Mouse (Mus musculus): ENCODE results near the gene Nfkbib. TPM values are rescaled to one million over a fixed set of nuclear protein-coding genes. Genes with fewer than 3 reads are reported as not detected.

Nfkbib gene
- polyA plus RNA-seq, 1 experiment from 2014 or later, result 38.7 TPM

DNA sequence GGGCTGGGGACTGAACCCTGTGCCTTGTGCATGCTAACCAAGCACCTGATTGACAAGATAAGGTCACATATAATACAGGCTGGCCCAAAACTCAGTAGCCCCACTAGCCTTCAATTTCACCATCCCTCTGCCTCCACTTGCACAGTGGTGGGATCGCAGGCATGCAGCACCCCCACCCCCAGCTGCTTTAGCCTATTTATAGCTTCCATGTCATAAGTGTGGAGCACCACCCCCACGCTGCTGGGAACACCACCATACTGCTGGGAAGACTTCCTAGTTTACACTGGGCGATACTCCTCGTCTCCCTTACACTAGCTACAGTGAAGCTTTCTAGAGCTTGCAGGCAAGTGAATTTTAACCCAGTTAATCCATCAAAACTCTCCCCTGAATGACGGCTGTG is 52.6 kb downstream of the Nfkbib start:
- H3K9ac ChIP-seq, result no peak overlapping the region

DNA sequence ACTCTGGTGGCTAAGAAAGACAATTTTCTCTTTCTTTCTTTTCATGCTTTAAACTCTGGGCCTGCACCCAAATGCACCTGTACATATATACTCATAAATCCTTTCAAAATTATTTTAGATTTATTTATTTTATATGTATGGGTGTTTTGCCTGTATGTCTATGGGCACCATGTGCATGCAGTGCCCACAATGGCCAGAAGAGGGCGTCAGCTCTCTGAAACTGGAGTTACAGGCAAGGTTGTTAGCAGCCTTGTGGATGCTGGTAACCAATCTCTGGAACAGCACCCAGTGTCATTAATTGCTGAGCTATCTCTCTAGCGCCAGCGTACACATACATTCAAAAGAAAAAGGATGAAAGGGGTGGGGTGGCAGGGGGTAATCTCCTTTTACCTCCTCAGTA is 56.4 kb downstream of the Nfkbib start:
- Histone ChIP-seq H3K9ac (no peak overlapping the region), H3K9me3 (no peaks in the 10 kb centered on the region), H3K4me2 (no peak overlapping the region), H3K4me1 (no peaks in the 10 kb centered on the region), H3K27ac (no peak overlapping the region), H3K36me3 (no peaks in the 10 kb centered on the region), H3K4me3 (replicated peaks) (no peak overlapping the region), H3K27me3 (replicated peaks) (no peaks in the 10 kb centered on the region)
- ATAC-seq (ENCODE audit: insufficient read depth, low FRiP score, low read depth), result no peak
- 67% methylated on average over 3 of the region's 3 CpGs for WGBS

More for the DNA sequence above, 52.6 kb downstream of the Nfkbib start:
- Histone ChIP-seq H3K4me3 (replicated peaks) (no peak overlapping the region), H3K27ac (no peak overlapping the region), H3K4me2 (no peak overlapping the region), H3K9me3 (no peaks in the 10 kb centered on the region), H3K36me3 (no peaks in the 10 kb centered on the region), H3K27me3 (replicated peaks) (no peaks in the 10 kb centered on the region), H3K4me1 (peaks cover 4% of the 10 kb centered on the region; the same call in 1 of the 2 replicates)
- 73% methylated on average over 5 of the region's 5 CpGs for WGBS
- ATAC-seq (ENCODE audit: insufficient read depth, low FRiP score, low read depth), result no peak

GRCm38 (mm10) chr7:28709454-28709853 is 57.9 kb downstream of the Nfkbib start:
- Histone ChIP-seq H3K9ac (no peak overlapping the region), H3K36me3 (no peaks in the 10 kb centered on the region), H3K4me3 (replicated peaks) (no peak overlapping the region), H3K27me3 (replicated peaks) (no peaks in the 10 kb centered on the region), H3K4me2 (no peak overlapping the region), H3K27ac (no peak overlapping the region), H3K9me3 (no peaks in the 10 kb centered on the region), H3K4me1 (no peaks in the 10 kb centered on the region)
- no peak for ATAC-seq (ENCODE audit: insufficient read depth, low FRiP score, low read depth)

Other genes starting within 250 kb of the Nfkbib start
- not detected in 2 replicates for gene Ifnl3, start 244.7 kb downstream of the Nfkbib start, polyA plus RNA-seq (2015; fragmentation: Nextera tagmentation; extraction: Ambion mirVana)
- gene Sycn, start 226.6 kb downstream of the Nfkbib start, polyA plus RNA-seq (2015; fragmentation: Nextera tagmentation; extraction: Ambion mirVana), result 103 and 114 TPM in 2 replicates
- gene Nccrp1, start 220.3 kb downstream of the Nfkbib start, polyA plus RNA-seq (2015; fragmentation: Nextera tagmentation; extraction: Ambion mirVana), result 2.4 and 6.1 TPM in 2 replicates
- gene Samd4b, start 169.4 kb downstream of the Nfkbib start, polyA plus RNA-seq (2015; fragmentation: Nextera tagmentation; extraction: Ambion mirVana), result 18.5 and 22.1 TPM in 2 replicates
- gene Pak4, start 169.3 kb downstream of the Nfkbib start, polyA plus RNA-seq (2015; fragmentation: Nextera tagmentation; extraction: Ambion mirVana), result 50.2 and 56.0 TPM in 2 replicates
- gene Acp7, start 136.2 kb downstream of the Nfkbib start, polyA plus RNA-seq (2015; fragmentation: Nextera tagmentation; extraction: Ambion mirVana), result 0.08 TPM in 1 of 2 replicates, not detected in the other
- 4.3 and 4.8 TPM in 2 replicates for gene Fbxo27, start 74.7 kb downstream of the Nfkbib start, polyA plus RNA-seq (2015; fragmentation: Nextera tagmentation; extraction: Ambion mirVana)
- 8.0 and 8.9 TPM in 2 replicates for gene Fbxo17, start 50.7 kb downstream of the Nfkbib start, polyA plus RNA-seq (2015; fragmentation: Nextera tagmentation; extraction: Ambion mirVana)
- gene Mrps12, start 25.7 kb downstream of the Nfkbib start, polyA plus RNA-seq (2015; fragmentation: Nextera tagmentation; extraction: Ambion mirVana), result 138 and 143 TPM in 2 replicates
- 20.8 and 26.2 TPM in 2 replicates for gene Sars2, start 25.5 kb downstream of the Nfkbib start, polyA plus RNA-seq (2015; fragmentation: Nextera tagmentation; extraction: Ambion mirVana)
- gene Ccer2, start 11.3 kb downstream of the Nfkbib start, polyA plus RNA-seq (2015; fragmentation: Nextera tagmentation; extraction: Ambion mirVana), result 0.19 TPM in 1 of 2 replicates, not detected in the other
- 56.9 and 57.8 TPM in 2 replicates for gene Sirt2, start 777 bp downstream of the Nfkbib start, polyA plus RNA-seq (2015; fragmentation: Nextera tagmentation; extraction: Ambion mirVana)
- gene Rinl, start 21.5 kb upstream of the Nfkbib start, polyA plus RNA-seq (2015; fragmentation: Nextera tagmentation; extraction: Ambion mirVana), result 6.2 and 6.6 TPM in 2 replicates
- gene Hnrnpl, start 41.0 kb upstream of the Nfkbib start, polyA plus RNA-seq (2015; fragmentation: Nextera tagmentation; extraction: Ambion mirVana), result 239 and 240 TPM in 2 replicates
- gene Ech1, start 57.7 kb upstream of the Nfkbib start, polyA plus RNA-seq (2015; fragmentation: Nextera tagmentation; extraction: Ambion mirVana), result 175 and 195 TPM in 2 replicates
- gene Lgals4, start 66.3 kb upstream of the Nfkbib start, polyA plus RNA-seq (2015; fragmentation: Nextera tagmentation; extraction: Ambion mirVana), result 340 and 467 TPM in 2 replicates
- 2.2 TPM in 2 replicates for gene Lgals7, start 96.3 kb upstream of the Nfkbib start, polyA plus RNA-seq (2015; fragmentation: Nextera tagmentation; extraction: Ambion mirVana)
- 0.34 and 0.45 TPM in 2 replicates for gene Capn12, start 113.9 kb upstream of the Nfkbib start, polyA plus RNA-seq (2015; fragmentation: Nextera tagmentation; extraction: Ambion mirVana)
- gene Actn4, start 194.8 kb upstream of the Nfkbib start, polyA plus RNA-seq (2015; fragmentation: Nextera tagmentation; extraction: Ambion mirVana), result 319 and 341 TPM in 2 replicates
- 370 and 373 TPM in 2 replicates for gene Eif3k, start 214.4 kb upstream of the Nfkbib start, polyA plus RNA-seq (2015; fragmentation: Nextera tagmentation; extraction: Ambion mirVana)
- gene Map4k1, start 214.5 kb upstream of the Nfkbib start, polyA plus RNA-seq (2015; fragmentation: Nextera tagmentation; extraction: Ambion mirVana), result 7.8 and 9.3 TPM in 2 replicates

Data from stomach, embryonic 15.5 days (tissue).